Mouse (Mus musculus): Measurements from ENCODE around the gene Polr2f.

The Polr2f gene

DNA sequence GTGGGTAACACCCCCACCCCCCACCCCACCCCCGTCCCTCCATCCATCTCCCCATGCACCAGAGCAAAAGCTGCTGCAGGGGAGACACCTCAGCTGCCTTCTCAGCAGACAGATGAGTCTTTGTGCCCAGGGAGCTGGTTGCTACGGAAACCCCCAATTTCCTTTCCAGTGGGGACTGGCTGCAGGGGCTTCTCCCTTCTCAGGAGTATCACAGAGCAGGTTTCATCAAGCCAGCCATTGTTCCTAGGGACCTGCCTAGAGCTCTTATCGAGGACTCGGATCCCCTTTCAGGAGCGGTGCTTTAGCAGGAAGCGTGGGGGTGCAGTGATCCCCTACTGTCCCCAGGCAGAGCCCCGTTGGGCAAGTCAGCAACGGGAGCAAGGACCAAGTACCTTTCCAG lies 11.1 kb downstream of the Polr2f start:
- DNase-seq (ENCODE audit: extremely low read depth, low read depth, low spot score), result no peak

DNA sequence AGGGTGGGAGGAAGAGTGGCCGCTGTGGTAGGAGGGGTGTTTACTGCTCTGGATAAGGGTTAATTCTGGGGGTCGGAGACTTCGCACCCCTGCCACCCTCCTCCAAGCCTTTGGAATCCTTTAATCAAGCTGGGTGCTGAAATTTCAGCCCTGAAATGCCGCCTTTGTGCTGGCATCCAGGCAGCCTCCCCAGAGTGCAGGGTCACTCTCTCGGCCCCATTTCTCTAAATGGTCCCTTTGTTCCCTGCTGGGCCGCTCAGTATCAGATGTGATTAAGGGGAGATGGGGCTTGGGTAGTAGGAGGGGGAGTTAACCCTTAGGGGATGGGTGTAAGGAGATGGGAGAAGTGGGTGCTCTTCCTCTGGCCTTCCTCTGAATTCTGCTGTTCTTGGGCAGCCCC lies 11.9 kb downstream of the Polr2f start:
- no peak for DNase-seq (ENCODE audit: extremely low read depth, low read depth, low spot score)

DNA sequence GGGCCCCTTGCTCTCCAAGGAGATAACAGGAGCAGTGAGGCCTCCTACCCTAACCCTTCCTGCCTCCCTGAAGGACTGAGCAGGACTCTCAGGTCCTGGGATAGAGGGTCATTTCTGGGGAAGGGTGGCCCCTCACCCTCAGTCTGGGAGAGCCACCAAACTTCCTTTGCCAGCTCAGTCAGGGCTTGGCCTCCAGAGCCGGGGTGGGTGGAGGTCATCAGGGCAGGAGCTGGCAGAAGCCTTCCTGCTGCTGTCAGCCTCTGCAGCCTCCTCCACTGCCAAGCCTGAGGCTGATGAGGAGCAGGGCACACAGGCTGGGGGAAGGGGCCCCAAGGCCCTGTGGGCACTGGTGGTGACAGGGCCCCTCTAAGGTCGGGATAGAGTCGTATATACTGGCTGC lies 14.8 kb downstream of the Polr2f start:
- DNase-seq (ENCODE audit: extremely low read depth, low read depth, low spot score), result no peak

DNA sequence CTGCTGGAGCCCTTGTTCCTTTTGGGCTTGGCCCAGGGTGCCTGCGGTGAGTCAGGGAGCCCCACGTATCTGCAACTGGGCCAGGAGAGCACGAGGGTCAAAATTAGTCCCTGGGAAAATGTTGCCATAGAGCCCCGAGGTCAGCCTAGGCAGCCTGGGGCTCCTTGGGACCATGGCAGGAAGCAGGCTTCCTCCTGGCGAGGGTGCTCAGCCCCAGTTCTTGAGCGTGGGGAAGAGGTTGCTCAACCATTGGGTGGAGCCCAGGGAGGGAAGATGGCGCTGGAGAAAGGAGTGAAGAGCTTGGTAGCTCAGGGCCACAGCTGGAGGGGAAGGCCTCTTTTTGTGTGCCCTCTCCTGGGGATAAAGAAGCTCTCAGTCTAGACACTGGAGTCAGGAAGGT lies 21.5 kb downstream of the Polr2f start:
- no peak for DNase-seq (ENCODE audit: extremely low read depth, low read depth, low spot score)

DNA sequence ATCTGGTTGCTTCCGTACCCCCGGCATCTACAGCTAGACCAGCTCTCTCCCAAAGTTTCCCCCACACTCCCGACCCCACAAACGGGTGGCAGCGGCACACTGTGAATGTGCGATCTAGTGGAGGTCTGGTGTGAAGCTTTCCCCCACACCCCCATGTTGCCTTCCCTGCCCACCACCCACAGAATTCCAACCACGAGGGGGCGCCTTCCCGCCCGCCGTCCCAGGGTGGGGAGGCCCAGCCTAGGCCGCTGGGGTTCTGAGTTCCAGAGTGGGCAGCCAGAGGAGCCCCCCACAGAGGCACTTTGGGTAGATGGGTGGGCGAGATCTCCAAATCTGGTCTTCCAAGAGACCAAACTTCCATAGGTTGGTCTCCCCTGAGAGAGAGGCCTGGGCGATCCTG lies 22.0 kb downstream of the Polr2f start:
- no peak for DNase-seq (ENCODE audit: extremely low read depth, low read depth, low spot score)

DNA sequence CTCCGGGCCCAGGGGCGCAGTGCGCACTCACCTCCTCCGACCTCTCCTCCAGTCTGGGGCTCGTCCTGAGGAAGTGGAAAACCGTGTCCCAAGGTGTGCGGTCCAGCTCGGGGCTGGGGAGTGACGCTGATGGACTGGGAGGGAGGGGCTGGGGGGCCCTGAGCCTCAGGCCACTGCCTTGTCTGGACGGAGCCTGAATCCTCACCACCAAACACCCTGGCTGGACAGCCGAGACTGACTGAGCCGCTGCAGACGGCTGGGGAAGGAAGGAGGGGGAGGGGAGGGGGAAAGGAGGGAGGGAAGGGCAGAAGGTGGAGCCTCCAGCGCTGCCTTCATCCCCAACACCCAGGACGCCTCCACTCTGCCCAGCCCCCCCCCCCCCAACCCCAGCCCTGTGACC lies 23.4 kb downstream of the Polr2f start:
- DNase-seq (ENCODE audit: extremely low read depth, low read depth, low spot score), result no peak

DNA sequence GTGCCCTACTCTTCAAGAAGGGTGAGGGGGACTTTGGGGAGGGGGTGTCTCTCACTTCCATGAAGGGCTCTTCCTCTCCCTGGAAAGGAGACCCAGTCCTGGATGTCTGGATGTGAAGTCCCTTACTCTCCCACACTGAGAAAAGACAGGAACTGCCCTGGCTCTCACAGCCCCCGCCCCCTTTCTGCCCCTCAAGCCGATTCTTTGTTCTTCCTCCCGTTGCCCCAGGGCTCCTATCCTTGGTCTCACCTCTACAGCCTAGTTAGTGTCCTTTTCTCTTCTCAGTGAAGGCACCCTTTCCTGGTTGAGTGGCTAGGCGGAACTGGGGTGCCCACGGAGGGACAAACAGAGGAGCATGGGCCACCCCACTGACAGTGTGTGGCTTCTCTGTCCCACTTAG lies 24.3 kb downstream of the Polr2f start, which contains the start of gene Sox10:
Sox10 (minus strand) TSS at position 101 of the 400 bp plus-strand sequence.
- no peak for DNase-seq (ENCODE audit: extremely low read depth, low read depth, low spot score)

DNA sequence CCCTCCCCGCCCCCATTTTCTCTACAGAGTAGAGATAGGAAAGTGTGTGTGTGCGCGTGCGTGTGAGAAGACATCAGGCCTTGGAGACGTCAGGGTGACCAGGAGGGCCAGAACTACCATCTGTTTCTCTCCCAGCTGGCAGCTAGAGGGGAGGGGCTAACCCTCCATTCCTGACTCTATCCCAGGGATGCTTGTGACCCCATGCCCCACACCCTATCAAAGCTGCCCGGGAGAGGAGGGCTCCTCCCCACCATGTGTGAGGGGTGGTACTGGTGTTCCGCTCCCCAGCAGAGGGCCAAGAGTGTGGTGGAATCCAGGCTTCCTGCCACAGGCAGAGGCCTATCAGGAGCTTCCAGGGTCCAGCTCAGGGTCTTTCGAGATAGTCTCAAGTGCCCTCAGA lies 25.9 kb downstream of the Polr2f start:
- no peak for DNase-seq (ENCODE audit: extremely low read depth, low read depth, low spot score)

DNA sequence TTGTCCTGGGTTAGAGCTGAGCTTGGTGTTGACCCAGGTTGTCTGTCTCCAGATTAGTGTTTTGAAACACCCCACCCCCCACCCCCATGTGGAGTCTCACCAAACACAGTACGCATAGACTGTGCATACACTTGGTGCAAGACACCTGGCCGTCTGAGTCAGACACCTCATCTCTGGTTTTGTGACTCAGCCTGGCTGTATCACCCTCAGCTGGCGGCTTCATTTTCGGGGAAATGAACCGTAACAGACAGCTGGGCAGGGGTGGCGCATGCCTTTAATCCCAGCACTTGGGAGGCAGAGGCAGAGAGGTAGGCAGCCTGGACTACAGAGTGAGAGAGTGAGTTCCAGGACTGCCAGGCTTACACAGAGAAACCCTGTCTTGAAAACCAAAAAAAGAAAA lies 36.1 kb downstream of the Polr2f start:
- DNase-seq (ENCODE audit: extremely low read depth, low read depth, low spot score), result no peak

DNA sequence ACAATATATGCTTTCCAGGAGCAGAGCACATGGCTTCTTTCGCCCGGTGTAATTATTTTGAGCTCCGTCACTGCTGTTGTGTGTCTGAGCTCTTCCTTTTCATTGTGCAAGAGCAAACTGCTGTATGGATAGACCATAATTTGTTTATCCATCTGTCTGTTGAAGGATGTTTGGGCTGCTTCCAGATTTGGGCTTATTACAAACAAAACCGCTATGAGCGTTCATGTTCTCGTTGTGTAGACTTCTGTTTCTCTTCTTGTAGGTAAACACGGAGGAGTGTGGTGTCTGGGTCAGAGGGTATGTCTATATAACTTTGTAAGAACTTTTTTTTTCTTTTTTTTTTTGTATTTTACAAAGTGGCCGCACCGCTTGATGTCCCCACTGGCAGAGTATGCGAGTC lies 44.4 kb downstream of the Polr2f start:
- no peak for DNase-seq (ENCODE audit: extremely low read depth, low read depth, low spot score)

DNA sequence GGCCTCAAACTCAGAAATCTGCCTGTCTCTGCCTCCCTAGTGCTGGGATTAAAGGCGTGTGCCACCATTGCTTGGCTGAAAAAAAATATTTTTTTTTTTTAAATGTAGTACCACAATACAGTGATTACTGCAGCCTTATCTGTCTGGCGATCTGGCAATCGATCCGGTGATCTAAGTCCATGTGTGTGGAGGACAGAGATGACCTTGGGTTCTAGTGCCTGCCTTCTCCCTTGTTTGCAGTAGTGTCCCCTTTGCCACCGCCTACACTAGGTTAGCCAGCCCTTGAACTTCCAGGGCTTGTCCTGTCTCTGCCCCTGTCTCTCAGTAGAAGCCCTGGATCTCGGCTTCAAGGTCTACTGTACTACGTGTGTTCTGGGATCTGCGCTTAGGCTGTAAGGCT lies 47.0 kb downstream of the Polr2f start:
- no peak for DNase-seq (ENCODE audit: extremely low read depth, low read depth, low spot score)

DNA sequence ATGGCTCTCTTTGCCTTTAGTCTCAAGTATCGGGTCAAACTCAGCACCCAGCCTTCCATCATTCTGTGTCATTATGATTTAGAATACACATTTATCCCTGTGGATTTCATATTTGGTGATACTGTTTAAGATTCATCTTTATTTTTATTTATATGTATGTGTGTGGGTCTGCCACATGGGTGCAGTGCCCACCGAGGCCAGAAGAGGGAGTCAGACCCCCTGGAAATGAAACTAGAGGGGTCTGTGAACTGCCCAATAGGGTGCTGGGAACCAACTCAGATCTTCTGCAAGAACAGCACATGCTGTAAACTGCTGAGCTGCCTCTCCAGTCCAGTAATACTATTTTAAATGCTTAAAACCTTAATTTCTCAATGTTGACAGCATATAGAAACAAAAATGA lies 50.6 kb downstream of the Polr2f start:
- DNase-seq (ENCODE audit: extremely low read depth, low read depth, low spot score), result no peak

DNA sequence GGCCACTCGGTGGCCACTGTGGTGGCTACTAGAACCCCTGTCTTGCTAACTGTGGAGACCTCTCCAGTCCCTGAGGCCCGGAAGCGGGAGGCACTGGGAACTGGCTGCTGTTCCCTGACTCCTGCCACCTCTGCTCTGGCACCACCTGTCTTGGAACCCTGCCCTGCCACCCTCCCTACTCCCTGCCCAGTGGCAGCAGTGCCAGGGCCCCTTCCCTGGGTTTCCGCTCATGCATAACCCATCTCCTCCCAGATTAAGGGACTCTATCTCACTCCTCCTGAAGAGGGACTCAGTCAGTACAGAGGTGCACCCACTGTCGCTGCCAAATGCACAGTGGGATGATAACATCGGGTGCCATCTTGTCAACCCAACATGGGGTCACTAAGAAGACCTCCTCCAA lies 51.6 kb downstream of the Polr2f start:
- no peak for DNase-seq (ENCODE audit: extremely low read depth, low read depth, low spot score)

DNA sequence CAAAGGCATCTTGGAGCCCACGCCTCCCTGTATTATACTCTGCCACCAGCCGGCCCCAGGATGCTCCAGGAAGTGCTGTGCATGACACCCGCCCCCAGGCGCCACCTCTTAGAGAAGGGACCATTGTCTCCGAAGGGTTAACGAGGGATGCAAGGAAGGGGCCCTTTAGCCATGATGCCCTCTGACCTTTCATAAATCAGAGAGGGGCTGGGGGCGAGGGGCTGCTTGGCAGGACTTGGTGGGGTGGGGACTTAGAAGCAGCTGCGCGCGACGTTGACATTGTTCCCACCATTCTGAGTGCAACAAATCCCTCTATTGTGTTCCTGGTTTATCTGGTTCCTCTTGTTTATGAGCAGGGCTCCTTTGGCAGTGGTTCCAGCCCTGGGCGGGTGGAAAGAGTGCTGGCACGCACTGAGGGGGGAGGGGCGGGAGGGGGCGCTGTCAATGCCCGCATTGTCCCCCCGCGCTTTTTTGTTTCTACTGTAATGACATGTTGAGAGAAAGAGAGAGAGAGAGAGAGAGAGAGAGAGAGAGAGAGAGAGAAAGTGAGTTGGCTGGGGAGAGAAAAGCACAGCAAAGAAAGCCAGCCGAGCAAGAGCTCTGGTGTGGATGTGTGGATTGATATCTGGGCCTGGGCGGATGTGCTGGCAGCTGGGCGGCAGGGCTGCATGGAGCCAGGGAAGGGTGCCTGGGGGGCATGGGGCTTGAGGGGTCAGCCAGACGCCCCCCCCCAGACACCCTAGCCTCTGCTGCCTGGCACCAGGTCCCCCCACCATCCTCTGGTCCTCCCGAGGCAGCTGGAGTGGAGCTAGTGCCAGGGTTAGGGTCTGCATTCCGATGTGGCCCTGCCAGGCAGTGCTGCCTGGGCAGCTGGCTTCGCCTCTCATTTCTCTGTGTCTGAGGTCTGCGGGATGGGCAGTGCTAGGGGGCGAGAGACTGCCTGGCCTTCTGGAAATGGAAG lies 52.4 kb downstream of the Polr2f start:
- peak; percentile 40 for DNase-seq (ENCODE audit: extremely low read depth, low read depth, low spot score)

DNA sequence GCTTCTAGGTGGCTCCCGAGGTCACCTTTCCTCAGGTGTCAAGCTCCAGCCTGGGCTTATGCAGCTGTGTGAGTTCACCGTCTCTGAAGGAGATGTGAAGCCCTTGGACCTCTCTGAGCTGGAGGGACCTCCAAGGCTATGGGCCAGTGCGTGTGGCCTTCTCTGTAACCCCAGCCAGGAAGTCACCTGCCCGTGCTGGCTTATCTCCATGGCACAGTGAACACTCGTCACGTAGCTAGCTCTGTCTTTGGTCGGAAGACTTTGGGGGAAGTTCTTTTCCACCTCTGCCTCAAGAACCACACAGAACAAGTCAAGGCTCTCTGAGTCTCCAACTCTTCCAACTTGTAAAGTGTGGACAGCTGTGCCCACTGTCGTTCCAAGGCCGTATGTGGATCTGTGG lies 53.2 kb downstream of the Polr2f start:
- no peak for DNase-seq (ENCODE audit: extremely low read depth, low read depth, low spot score)

DNA sequence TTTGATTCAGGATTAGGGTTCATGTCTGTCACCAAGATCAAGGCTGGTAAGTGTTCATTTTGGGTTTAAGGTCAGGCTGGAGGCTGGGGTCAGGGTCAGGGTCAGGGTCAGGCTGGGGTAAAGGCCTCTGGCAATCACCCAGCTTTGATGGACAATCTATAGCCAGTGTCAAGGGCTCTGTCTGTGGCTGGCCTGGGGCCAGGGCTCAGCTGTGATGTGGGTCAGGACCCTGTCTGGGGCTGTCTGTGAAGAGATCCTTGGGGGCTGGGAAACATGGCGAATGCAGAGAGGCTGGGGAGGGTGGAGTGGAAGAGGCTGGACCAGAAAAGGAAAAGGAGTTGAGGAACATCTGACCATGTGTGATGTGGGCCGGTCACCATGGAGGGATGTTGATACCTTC lies 54.1 kb downstream of the Polr2f start:
- DNase-seq (ENCODE audit: extremely low read depth, low read depth, low spot score), result no peak

DNA sequence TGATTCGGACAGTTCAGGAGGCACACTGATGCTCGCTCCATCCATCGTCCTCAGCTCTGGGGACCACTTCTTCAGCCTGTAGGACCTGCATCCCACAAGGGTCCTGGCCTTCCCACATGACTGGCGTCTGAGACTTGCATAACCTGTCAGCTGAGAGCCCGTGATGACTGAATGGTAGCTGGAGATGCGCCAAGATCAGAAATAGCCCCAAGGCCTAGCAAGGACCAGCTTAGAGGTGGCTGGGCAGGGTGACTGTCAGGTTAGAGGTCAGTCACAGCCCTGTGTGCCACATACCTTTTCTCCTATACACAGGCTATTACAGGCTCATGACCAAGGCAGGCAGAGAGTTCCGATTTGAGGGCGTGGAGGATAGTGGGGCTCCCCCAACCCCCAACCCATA lies 54.7 kb downstream of the Polr2f start:
- peak; percentile 36 for DNase-seq (ENCODE audit: extremely low read depth, low read depth, low spot score)

DNA sequence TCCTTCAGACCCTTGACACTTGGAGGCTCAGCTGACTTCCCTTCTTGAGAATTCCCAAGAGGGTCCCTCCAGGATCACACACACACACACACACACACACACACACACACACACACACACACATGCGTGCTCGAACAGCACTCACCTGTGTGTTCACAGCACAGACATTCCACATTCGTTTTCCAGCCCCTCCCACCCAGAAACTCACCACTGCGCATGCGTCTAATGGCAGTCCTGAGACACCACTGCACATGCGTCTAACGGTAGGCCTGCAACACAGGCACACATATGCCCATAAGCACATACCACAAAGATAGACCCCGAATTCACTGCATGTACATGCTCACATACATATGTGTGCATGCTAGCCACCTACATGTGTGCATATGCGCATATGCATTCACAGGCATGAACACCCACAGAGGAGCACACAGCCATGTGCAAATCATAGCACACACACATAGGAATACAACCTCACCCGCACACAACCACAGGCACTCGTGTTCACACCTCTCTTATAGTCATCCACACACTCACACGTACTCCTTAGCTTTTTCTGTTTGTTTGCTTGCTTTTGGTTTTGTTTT lies 58.7 kb downstream of the Polr2f start:
- DNase-seq (ENCODE audit: extremely low read depth, low read depth, low spot score), result no peak

Data from fat pad, adult 2 months (tissue).